Mouse (Mus musculus) embryo, embryonic 10 days (tissue): ENCODE results near the gene Mylk.
A peak's percentile ranks its signal among the peaks of the same experiment; 100 is the strongest.
"Not testable (repeated sequence)": the region's sequence is repeated elsewhere in the genome, so short reads cannot be mapped to it uniquely, and the experiment has no call there.

Source experiments
- DNase-seq: peaks from one replicate; pipeline ENCODE4 v3.0.0-alpha.2; 2015; ENCODE audit warnings: low spot score

Gene Mylk

GRCm38 (mm10) chr16:34745065-34745585 lies at the start of gene Mylk:
Gene Mylk (plus strand): TSS chr16:34745210.
- DNase-seq, result peak; percentile 96

- not testable (repeated sequence) for DNase-seq
Observed at GRCm38 (mm10) chr16:34698721-34699120, 46.3 kb upstream of the Mylk start.

GRCm38 (mm10) chr16:34700165-34700827 lies 44.7 kb upstream of the Mylk start:
- peak; percentile 82 for DNase-seq

GRCm38 (mm10) chr16:34700828-34701216 lies 44.2 kb upstream of the Mylk start:
- DNase-seq, result no peak

GRCm38 (mm10) chr16:34706019-34706418 lies 39.0 kb upstream of the Mylk start:
- no peak for DNase-seq

GRCm38 (mm10) chr16:34706487-34706946 lies 38.5 kb upstream of the Mylk start:
- DNase-seq, result no peak

- DNase-seq, result no peak
Observed at GRCm38 (mm10) chr16:34711481-34711880, 33.5 kb upstream of the Mylk start.

GRCm38 (mm10) chr16:34725156-34725555 lies 19.9 kb upstream of the Mylk start:
- no peak for DNase-seq

GRCm38 (mm10) chr16:34728610-34729009 lies 16.4 kb upstream of the Mylk start:
- DNase-seq, result not testable (repeated sequence)

GRCm38 (mm10) chr16:34729371-34729770 lies 15.6 kb upstream of the Mylk start:
- DNase-seq, result no peak

- DNase-seq, result no peak
Observed at GRCm38 (mm10) chr16:34738656-34739233, 6.3 kb upstream of the Mylk start.

- DNase-seq, result no peak
Observed at GRCm38 (mm10) chr16:34742930-34743329, 2.1 kb upstream of the Mylk start.

- DNase-seq, result peak; percentile 74
Observed at GRCm38 (mm10) chr16:34748081-34748720, 3.2 kb downstream of the Mylk start.

GRCm38 (mm10) chr16:34749536-34749935 lies 4.5 kb downstream of the Mylk start:
- peak; percentile 24 for DNase-seq

- no peak for DNase-seq
Observed at GRCm38 (mm10) chr16:34752026-34752425, 7.0 kb downstream of the Mylk start.

GRCm38 (mm10) chr16:34752977-34753376 lies 8.0 kb downstream of the Mylk start:
- DNase-seq, result no peak

- DNase-seq, result no peak
Observed at GRCm38 (mm10) chr16:34756991-34757390, 12.0 kb downstream of the Mylk start.

GRCm38 (mm10) chr16:34758205-34758604 lies 13.2 kb downstream of the Mylk start:
- peak; percentile 37 for DNase-seq

GRCm38 (mm10) chr16:34763959-34764591 lies 19.1 kb downstream of the Mylk start:
- DNase-seq, result no peak

- no peak for DNase-seq
Observed at GRCm38 (mm10) chr16:34765666-34766065, 20.7 kb downstream of the Mylk start.

GRCm38 (mm10) chr16:34766193-34766592 lies 21.2 kb downstream of the Mylk start:
- DNase-seq, result no peak

GRCm38 (mm10) chr16:34767443-34767842 lies 22.4 kb downstream of the Mylk start:
- DNase-seq, result no peak

GRCm38 (mm10) chr16:34768436-34768835 lies 23.4 kb downstream of the Mylk start:
- no peak for DNase-seq
